ENCODE assay signal across 1 mouse cellular context in the genomic region with DNA sequence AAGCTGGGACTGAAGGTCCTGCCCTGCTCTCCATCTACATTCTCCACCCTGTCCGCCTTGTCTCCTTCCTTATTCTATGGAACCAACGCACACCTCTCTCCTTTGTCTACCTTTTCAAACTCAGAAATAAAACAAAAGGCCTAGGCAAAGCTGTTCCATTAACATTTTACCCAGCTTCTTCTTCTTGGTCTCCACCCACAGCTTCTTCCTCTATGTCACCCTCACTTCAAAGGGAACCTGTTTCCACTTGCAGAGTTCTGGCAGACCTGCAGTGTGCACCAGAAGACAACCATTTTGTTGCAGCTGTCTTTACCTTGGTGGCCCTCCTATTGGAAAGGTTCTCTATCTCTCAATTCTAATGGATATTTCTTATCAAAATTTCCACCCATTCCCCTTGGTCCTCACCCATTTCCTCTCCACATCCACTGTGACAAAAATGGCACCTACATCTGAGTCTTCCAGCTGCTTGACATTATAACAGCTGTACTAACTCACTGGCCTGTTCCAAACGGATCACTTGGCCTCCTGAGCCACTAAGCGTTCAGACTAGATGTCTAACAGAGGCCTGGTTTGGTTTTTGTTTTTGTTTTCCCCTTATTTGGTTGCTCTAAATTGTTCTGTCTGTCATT.
A peak's percentile ranks its signal among the peaks of the same experiment; 100 is the strongest.
TF ChIP-seq lines count a peak whose summit lies in the region.

No protein-coding gene starts in this region.

TF ChIP-seq in MEL, 35 proteins besides CTCF, POLR2A, EP300 and RAD21 (continued from another document):
- TF ChIP-seq ZMIZ1 (IDR thresholded peaks at IDR 0.05; ENCODE audit: low read depth, low read length) (peak; percentile 100), USF2 (IDR thresholded peaks at IDR 0.05; ENCODE audit: borderline replicate concordance in 1 of 2, insufficient read depth in 1 of 2, low read depth in 1 of 2, low read length in 2 of 2) (no peak), MYC (IDR thresholded peaks at IDR 0.05; ENCODE audit: low read depth, low read length) (no peak), POLR2AphosphoS2 (IDR thresholded peaks at IDR 0.05; ENCODE audit: low read length) (peak; percentile 93), NELFE (IDR thresholded peaks at IDR 0.05; ENCODE audit: low read depth, low read length) (peak; percentile 62), MYB (IDR thresholded peaks at IDR 0.05; ENCODE audit: low read depth, low read length) (peak; percentile 27; the same call in 1 of the 2 replicates), HCFC1 (IDR thresholded peaks at IDR 0.05; ENCODE audit: low read depth, low read length) (peak; percentile 52; the same call in 1 of the 2 replicates), BHLHE40 (IDR thresholded peaks at IDR 0.05; ENCODE audit: borderline replicate concordance, low read depth, low read length) (no peak), KAT2A (conservative IDR thresholded peaks at IDR 0.05; ENCODE audit: low read depth, low read length) (0 out of 2 replicates have a peak, but pooled peaks have one; percentile 18)
